7 mouse cellular contexts compared by ENCODE assay signal in genomic region chr10:20722651-20723520, GRCm38 (mm10). TPM values are rescaled to one million over a fixed set of nuclear protein-coding genes. Genes with fewer than 3 reads are reported as not detected.
A peak's percentile ranks its signal among the peaks of the same experiment; 100 is the strongest.
DNase-seq lines count a peak whose midpoint lies in the region; ATAC-seq and TF ChIP-seq lines count a peak whose summit lies in the region.

No protein-coding gene starts in this region.

- peak overlapping the region; percentile 34 for H3K27ac ChIP-seq in neural tube, embryonic 15.5 days (replicated peaks)

- ATAC-seq in neural tube, embryonic 15.5 days (ENCODE audit: low FRiP score): peak; percentile 11; the same call in 1 of the 2 replicates

- intact Hi-C loops in heart, postnatal 10 days (cut with DNase I): loop anchor here (5.0 kb wide), 3 partner anchors 176 to 316 kb away; no protein-coding TSS in a partner anchor

- no peaks in the 10 kb centered on the region for H3K36me3 ChIP-seq in neural tube, embryonic 15.5 days

- peak; percentile 74 for DNase-seq in brain, embryonic 14.5 days (ENCODE audit: low read depth)
- DNase-seq in embryo, embryonic 10 days (ENCODE audit: low spot score): peak; percentile 34
- DNase-seq in heart, postnatal 10 days: peak; percentile 42 to 49
- DNase-seq in large intestine, adult 2 months (ENCODE audit: low read depth, low spot score): peak; percentile 27
- DNase-seq in urinary bladder, postnatal 4 days (ENCODE audit: low spot score in 2 of 2): no peak
- DNase-seq in cerebellum, adult 18-20 months: no peak

- peaks cover 27% of the 10 kb centered on the region for H3K4me1 ChIP-seq in neural tube, embryonic 15.5 days

- peak overlapping the region; percentile 67 for H3K4me2 ChIP-seq in neural tube, embryonic 15.5 days

- H3K9ac ChIP-seq in neural tube, embryonic 15.5 days (replicated peaks): no peak overlapping the region

- peak overlapping the region; percentile 8 for H3K4me3 ChIP-seq in neural tube, embryonic 15.5 days (replicated peaks)

- H3K9me3 ChIP-seq in neural tube, embryonic 15.5 days (replicated peaks): no peaks in the 10 kb centered on the region

- 22% methylated on average over 9 of the region's 9 CpGs for WGBS in large intestine, adult 2 months
- 27% methylated on average over 9 of the region's 9 CpGs for WGBS in neural tube, embryonic 15.5 days

- no peak for TF ChIP-seq POLR2A in brain, embryonic 14.5 days (IDR thresholded peaks at IDR 0.05; ENCODE audit: borderline replicate concordance, extremely low read depth, insufficient read depth, insufficient read length, poor library complexity, severe bottlenecking)

- no peak for TF ChIP-seq CTCF in brain, embryonic 14.5 days (IDR thresholded peaks at IDR 0.05; ENCODE audit: borderline replicate concordance, extremely low read depth, insufficient read depth, insufficient read length)

- H3K27me3 ChIP-seq in neural tube, embryonic 15.5 days (replicated peaks): no peaks in the 10 kb centered on the region

RNA-seq across cellular contexts. Expression of gene Pde7b, which starts 2.0 kb away (rescaled TPM):
- 3.9 and 6.1 TPM in 2 replicates for polyA plus RNA-seq in brain, embryonic 14.5 days (2012; rRNA removed)
- 10 to 100 TPM; 43.1 to 50.5 TPM for total RNA-seq in heart, postnatal 10 days (2021)
- polyA plus RNA-seq in large intestine, adult 2 months (2012; rRNA removed): 1.8 and 3.1 TPM in 2 replicates
- 3.7 and 3.9 TPM in 2 replicates for polyA plus RNA-seq in neural tube, embryonic 15.5 days (2015; fragmentation: Nextera tagmentation; extraction: Ambion mirVana)

Comparison
In these comparisons a context has a peak if more than half of its experiments do, and no peak if none do; other contexts are left out.
1. DNase-seq: peak in brain, embryonic 14.5 days (single experiment), embryo, embryonic 10 days (single experiment), heart, postnatal 10 days (2 of 2) and large intestine, adult 2 months (single experiment); none in urinary bladder, postnatal 4 days (0 of 2) and cerebellum, adult 18-20 months (0 of 2).